ENCODE assay signal across 9 mouse cellular contexts in genomic region chr19:18997711-18998110, GRCm38 (mm10).
"Had no signal": no experiment of that assay in that cellular context is flagged by ENCODE, and none has a peak within 500 bp of the region (broad histone marks: within the 10 kb centered on the region; RNA-seq: fewer than 3 reads in every experiment).

No protein-coding gene starts in this region.

- H3K4me3 ChIP-seq: kidney, embryonic 15.5 days; limb, embryonic 15.5 days; liver, embryonic 12.5 days; lung, embryonic 15.5 days; midbrain, embryonic 12.5 days had no signal

- H3K9me3 ChIP-seq: kidney, embryonic 15.5 days; limb, embryonic 15.5 days; liver, embryonic 12.5 days; lung, embryonic 15.5 days; midbrain, embryonic 12.5 days had no signal

- H3K4me2 ChIP-seq: kidney, embryonic 15.5 days; limb, embryonic 15.5 days; liver, embryonic 12.5 days; lung, embryonic 15.5 days; midbrain, embryonic 12.5 days had no signal

- H3K27ac ChIP-seq: kidney, embryonic 15.5 days; limb, embryonic 15.5 days; liver, embryonic 12.5 days; lung, embryonic 15.5 days; midbrain, embryonic 12.5 days; stomach, postnatal 0 days had no signal

- DNase-seq: right cerebral cortex, postnatal 25 days; thymus, postnatal 4 days had no signal

- H3K27me3 ChIP-seq: kidney, embryonic 15.5 days; limb, embryonic 15.5 days; liver, embryonic 12.5 days; lung, embryonic 15.5 days; midbrain, embryonic 12.5 days had no signal

- H3K9ac ChIP-seq: kidney, embryonic 15.5 days; limb, embryonic 15.5 days; liver, embryonic 12.5 days; lung, embryonic 15.5 days; midbrain, embryonic 12.5 days had no signal

- H3K36me3 ChIP-seq: kidney, embryonic 15.5 days; limb, embryonic 15.5 days; liver, embryonic 12.5 days; lung, embryonic 15.5 days; midbrain, embryonic 12.5 days had no signal

- ATAC-seq: liver, embryonic 12.5 days; midbrain, embryonic 16.5 days had no signal

- H3K4me1 ChIP-seq: kidney, embryonic 15.5 days; limb, embryonic 15.5 days; liver, embryonic 12.5 days; lung, embryonic 15.5 days had no signal
